Mouse (Mus musculus) embryonic facial prominence, embryonic 11.5 days (tissue): Measurements from ENCODE around the gene Trp53i13. TPM values are rescaled to one million over a fixed set of nuclear protein-coding genes. Genes with fewer than 3 reads are reported as not detected.

ENCODE experiments used
- ATAC-seq: fragments of 200-750 bp; cut with Nextera tagmentation; replicated peaks from 2 replicates; pipeline ENCODE4 v1.8.0; 2017; ENCODE audit warnings: low read depth; ENCODE audit not compliant: insufficient number of reproducible peaks, low FRiP score, low TSS enrichment
- DNase-seq: peaks from one replicate; pipeline ENCODE4 v3.0.0-alpha.2; 2015; ENCODE audit warnings: low spot score
- H3K27ac ChIP-seq: fragments of 300-500 bp; sonication (generic); replicated peaks from 2 replicates; pipeline ENCODE4 v1.5.1; 2014; ENCODE audit warnings: mild to moderate bottlenecking, low read depth, low read length, control low read depth
- H3K27me3 ChIP-seq: fragments of 300-500 bp; sonication (generic); 2 replicates; pipeline ENCODE4 v1.6.1; 2014; ENCODE audit warnings: mild to moderate bottlenecking, low read length, moderate library complexity, mixed read lengths; ENCODE audit not compliant: control insufficient read depth, insufficient read depth
- H3K36me3 ChIP-seq: fragments of 300-500 bp; sonication (generic); replicated peaks from 2 replicates; pipeline ENCODE4 v1.6.1; 2014; ENCODE audit warnings: low read depth, mild to moderate bottlenecking, low read length, moderate library complexity, mixed read lengths; ENCODE audit not compliant: control insufficient read depth, insufficient read depth
- H3K4me1 ChIP-seq: fragments of 300-500 bp; sonication (generic); 2 replicates; pipeline ENCODE4 v1.6.1; 2014; ENCODE audit warnings: low read length, mixed read lengths; ENCODE audit not compliant: control insufficient read depth, insufficient read depth
- H3K4me2 ChIP-seq: fragments of 300-500 bp; sonication (generic); 2 replicates; pipeline ENCODE4 v1.6.1; 2014; ENCODE audit warnings: low read depth, mild to moderate bottlenecking, control low read depth, low read length, moderate library complexity
- H3K4me3 ChIP-seq: fragments of 300-500 bp; sonication (generic); 2 replicates; pipeline ENCODE4 v1.5.1; 2014; ENCODE audit warnings: low read depth, low read length, control low read depth
- H3K9ac ChIP-seq: fragments of 300-500 bp; sonication (generic); replicated peaks from 2 replicates; pipeline ENCODE4 v1.6.1; 2014; ENCODE audit warnings: mild to moderate bottlenecking, control low read depth, low read length
- H3K9me3 ChIP-seq: fragments of 300-500 bp; sonication (generic); replicated peaks from 2 replicates; pipeline ENCODE4 v1.6.1; 2016; ENCODE audit warnings: mild to moderate bottlenecking, low read length, inconsistent platforms, mixed read lengths; ENCODE audit not compliant: control insufficient read depth
- WGBS: fragments of 180-500 bp; shearing (Covaris S2); extraction: QIAGEN DNeasy Blood & Tissue Kit; methylation state at CpG from one replicate; pipeline ENCODE4 v1.1.7; 2014; 5-methylcytosine and 5-hydroxymethylcytosine counted together
- polyA plus RNA-seq: library from polyadenylated mRNA; unstranded; fragments of >200 nt; fragmentation: Nextera tagmentation; extraction: Ambion mirVana; gene quantifications from 2 replicates; pipeline ENCODE4 v1.2.1, GENCODE M21; 2014

Gene Trp53i13
- polyA plus RNA-seq, 1 experiment from 2014 or later: 31.0 TPM

GRCm38 (mm10) chr11:77468397-77468796 is 47.4 kb downstream of the Trp53i13 start:
- Histone ChIP-seq H3K4me1 (no peaks in the 10 kb centered on the region; the same call in 1 of the 2 replicates), H3K4me2 (no peak overlapping the region), H3K4me3 (no peak overlapping the region), H3K36me3 (peaks cover 8% of the 10 kb centered on the region), H3K27me3 (peaks cover 35% of the 10 kb centered on the region), H3K9ac (no peak overlapping the region), H3K9me3 (no peaks in the 10 kb centered on the region), H3K27ac (no peak overlapping the region)
- DNase-seq (no peak), ATAC-seq (no peak)
- WGBS: 82% methylated on average over 9 of the region's 9 CpGs

- 0 out of 2 replicates have a peak, but pooled peaks have one; percentile 17 for ATAC-seq
- Histone ChIP-seq H3K36me3 (peaks cover 8% of the 10 kb centered on the region), H3K4me3 (no peak overlapping the region), H3K9ac (no peak overlapping the region), H3K27me3 (peaks cover 39% of the 10 kb centered on the region), H3K27ac (no peak overlapping the region), H3K9me3 (no peaks in the 10 kb centered on the region), H3K4me2 (no peak overlapping the region), H3K4me1 (no peaks in the 10 kb centered on the region; the same call in none of the 2 replicates)
- 15% methylated on average over 20 of the region's 20 CpGs for WGBS
- DNase-seq: peak; percentile 64
These were observed 48.0 kb downstream of the Trp53i13 start for GRCm38 (mm10) chr11:77467784-77468183.

GRCm38 (mm10) chr11:77467157-77467556 is 48.6 kb downstream of the Trp53i13 start:
- Histone ChIP-seq H3K4me3 (0 out of 2 replicates have a peak overlapping the region, but pooled peaks have one; percentile 1), H3K4me1 (peaks cover 3% of the 10 kb centered on the region), H3K36me3 (peaks cover 3% of the 10 kb centered on the region), H3K9me3 (no peaks in the 10 kb centered on the region), H3K27ac (no peak overlapping the region), H3K9ac (no peak overlapping the region), H3K4me2 (no peak overlapping the region), H3K27me3 (peaks cover 45% of the 10 kb centered on the region)
- DNase-seq: peak; percentile 62
- no peak for ATAC-seq
- 2% methylated on average over 25 of the region's 25 CpGs for WGBS

- H3K4me1 ChIP-seq: peaks cover 3% of the 10 kb centered on the region
- no peaks in the 10 kb centered on the region for H3K36me3 ChIP-seq
- DNase-seq (no peak), ATAC-seq (no peak)
- H3K27me3 ChIP-seq: peaks cover 49% of the 10 kb centered on the region
- H3K4me2 ChIP-seq: no peak overlapping the region
- no peak overlapping the region for H3K4me3 ChIP-seq
- WGBS: 34% methylated on average over 9 of the region's 9 CpGs
- 0 out of 2 replicates have a peak overlapping the region, but pooled peaks have one; percentile 13 for H3K9ac ChIP-seq
- H3K9me3 ChIP-seq: no peaks in the 10 kb centered on the region
- H3K27ac ChIP-seq: no peak overlapping the region
These were observed 49.2 kb downstream of the Trp53i13 start for GRCm38 (mm10) chr11:77466544-77466943.

- Histone ChIP-seq H3K9ac (no peak overlapping the region), H3K27me3 (peaks cover 53% of the 10 kb centered on the region), H3K27ac (no peak overlapping the region), H3K4me1 (peaks cover 3% of the 10 kb centered on the region), H3K9me3 (no peaks in the 10 kb centered on the region), H3K4me2 (no peak overlapping the region), H3K36me3 (no peaks in the 10 kb centered on the region), H3K4me3 (no peak overlapping the region)
- DNase-seq (no peak), ATAC-seq (no peak)
- 48% methylated on average over 3 of the region's 3 CpGs for WGBS
These were observed 50.7 kb downstream of the Trp53i13 start for GRCm38 (mm10) chr11:77465111-77465510.

GRCm38 (mm10) chr11:77464684-77465083 is 51.1 kb downstream of the Trp53i13 start:
- Histone ChIP-seq H3K27me3 (peaks cover 53% of the 10 kb centered on the region), H3K4me1 (peaks cover 3% of the 10 kb centered on the region), H3K36me3 (no peaks in the 10 kb centered on the region), H3K9ac (no peak overlapping the region), H3K9me3 (no peaks in the 10 kb centered on the region), H3K4me2 (no peak overlapping the region), H3K27ac (no peak overlapping the region), H3K4me3 (no peak overlapping the region)
- no peak for ATAC-seq
- no peak for DNase-seq
- 65% methylated on average over 4 of the region's 4 CpGs for WGBS

- no peaks in the 10 kb centered on the region for H3K9me3 ChIP-seq
- no peak overlapping the region for H3K9ac ChIP-seq
- H3K27me3 ChIP-seq: peaks cover 53% of the 10 kb centered on the region
- H3K4me3 ChIP-seq: no peak overlapping the region
- WGBS: 70% methylated on average over 10 of the region's 10 CpGs
- ATAC-seq: no peak
- H3K36me3 ChIP-seq: no peaks in the 10 kb centered on the region
- H3K4me1 ChIP-seq: peaks cover 3% of the 10 kb centered on the region
- no peak overlapping the region for H3K4me2 ChIP-seq
- no peak overlapping the region for H3K27ac ChIP-seq
- DNase-seq: no peak
These were observed 52.0 kb downstream of the Trp53i13 start for GRCm38 (mm10) chr11:77463786-77464185.

GRCm38 (mm10) chr11:77463101-77463445 is 52.7 kb downstream of the Trp53i13 start:
- Histone ChIP-seq H3K4me1 (peaks cover 3% of the 10 kb centered on the region), H3K36me3 (no peaks in the 10 kb centered on the region), H3K9ac (peak overlapping the region; percentile 57; the same call in 1 of the 2 replicates), H3K4me2 (peak overlapping the region; percentile 99), H3K27me3 (peaks cover 49% of the 10 kb centered on the region), H3K9me3 (no peaks in the 10 kb centered on the region), H3K4me3 (no peak overlapping the region; the same call in 1 of the 2 replicates), H3K27ac (no peak overlapping the region)
- 42% methylated on average over 8 of the region's 8 CpGs for WGBS
- DNase-seq (no peak), ATAC-seq (no peak)
